Mouse (Mus musculus): ENCODE measurements around the gene Zrsr1. TPM values are rescaled to one million over a fixed set of nuclear protein-coding genes. Genes with fewer than 3 reads are reported as not detected.

Gene Zrsr1
- polyA plus RNA-seq, 1 experiment from 2014 or later: 2.7 TPM

- no peak for DNase-seq (ENCODE audit: low spot score)
- H3K27ac ChIP-seq (replicated peaks; ENCODE audit: low read depth, low read length): no peak overlapping the region
- H3K4me2 ChIP-seq (ENCODE audit: low read depth, severe bottlenecking): no peak overlapping the region
- H3K9ac ChIP-seq (ENCODE audit: low read length): no peak overlapping the region
- 93% methylated on average over 14 of the region's 14 CpGs for WGBS
- no peak overlapping the region for H3K4me3 ChIP-seq (ENCODE audit: low read depth, low read length)
- H3K36me3 ChIP-seq (ENCODE audit: control insufficient read depth, insufficient read depth, low read length): no peaks in the 10 kb centered on the region
- no peaks in the 10 kb centered on the region for H3K27me3 ChIP-seq (ENCODE audit: control insufficient read depth, insufficient read depth, low read length)
- no peaks in the 10 kb centered on the region; the same call in 1 of the 2 replicates for H3K9me3 ChIP-seq (ENCODE audit: control insufficient read depth, low read length)
- no peak for ATAC-seq (ENCODE audit: insufficient number of reproducible peaks, low FRiP score, low TSS enrichment, low read depth)
- H3K4me1 ChIP-seq (ENCODE audit: control insufficient read depth, insufficient read depth, low read length): no peaks in the 10 kb centered on the region
Measured at GRCm38 (mm10) chr11:23020841-23021240, 49.0 kb downstream of the Zrsr1 start.

- Histone ChIP-seq H3K9me3 (ENCODE audit: control insufficient read depth, low read length) (no peaks in the 10 kb centered on the region; the same call in 1 of the 2 replicates), H3K4me3 (ENCODE audit: low read depth, low read length) (no peak overlapping the region), H3K27ac (replicated peaks; ENCODE audit: low read depth, low read length) (no peak overlapping the region), H3K4me1 (ENCODE audit: control insufficient read depth, insufficient read depth, low read length) (no peaks in the 10 kb centered on the region), H3K27me3 (ENCODE audit: control insufficient read depth, insufficient read depth, low read length) (no peaks in the 10 kb centered on the region), H3K36me3 (ENCODE audit: control insufficient read depth, insufficient read depth, low read length) (no peaks in the 10 kb centered on the region), H3K9ac (ENCODE audit: low read length) (no peak overlapping the region), H3K4me2 (ENCODE audit: low read depth, severe bottlenecking) (no peak overlapping the region)
- 97% methylated on average over 2 of the region's 2 CpGs for WGBS
- ATAC-seq (ENCODE audit: insufficient number of reproducible peaks, low FRiP score, low TSS enrichment, low read depth) (no peak), DNase-seq (ENCODE audit: low spot score) (no peak)
Measured at GRCm38 (mm10) chr11:23023155-23023554, 51.4 kb downstream of the Zrsr1 start.

- H3K4me2 ChIP-seq (ENCODE audit: low read depth, severe bottlenecking): no peak overlapping the region
- no peak overlapping the region for H3K27ac ChIP-seq (replicated peaks; ENCODE audit: low read depth, low read length)
- ATAC-seq (ENCODE audit: insufficient number of reproducible peaks, low FRiP score, low TSS enrichment, low read depth): no peak
- no peaks in the 10 kb centered on the region; the same call in 1 of the 2 replicates for H3K9me3 ChIP-seq (ENCODE audit: control insufficient read depth, low read length)
- no peaks in the 10 kb centered on the region for H3K4me1 ChIP-seq (ENCODE audit: control insufficient read depth, insufficient read depth, low read length)
- H3K9ac ChIP-seq (ENCODE audit: low read length): no peak overlapping the region
- H3K4me3 ChIP-seq (ENCODE audit: low read depth, low read length): no peak overlapping the region
- WGBS: 78% methylated on average over 3 of the region's 3 CpGs
- H3K36me3 ChIP-seq (ENCODE audit: control insufficient read depth, insufficient read depth, low read length): no peaks in the 10 kb centered on the region
- DNase-seq (ENCODE audit: low spot score): no peak
- no peaks in the 10 kb centered on the region for H3K27me3 ChIP-seq (ENCODE audit: control insufficient read depth, insufficient read depth, low read length)
Measured at GRCm38 (mm10) chr11:23024169-23024568, 52.4 kb downstream of the Zrsr1 start.

Other genes starting within 250 kb of the Zrsr1 start
- gene B3gnt2, start 111.0 kb upstream of the Zrsr1 start, polyA plus RNA-seq (2014; fragmentation: Nextera tagmentation; extraction: Ambion mirVana): 2.9 and 3.0 TPM in 2 replicates
- gene Gm28048, start 10.1 kb downstream of the Zrsr1 start, polyA plus RNA-seq (2014; fragmentation: Nextera tagmentation; extraction: Ambion mirVana): 5.2 and 6.9 TPM in 2 replicates
- gene Commd1, start 10.4 kb downstream of the Zrsr1 start, polyA plus RNA-seq (2014; fragmentation: Nextera tagmentation; extraction: Ambion mirVana): 405 and 417 TPM in 2 replicates
- gene Cct4, start 18.5 kb downstream of the Zrsr1 start, polyA plus RNA-seq (2014; fragmentation: Nextera tagmentation; extraction: Ambion mirVana): 409 and 417 TPM in 2 replicates
- gene Fam161a, start 35.5 kb downstream of the Zrsr1 start, polyA plus RNA-seq (2014; fragmentation: Nextera tagmentation; extraction: Ambion mirVana): 1.6 and 2.5 TPM in 2 replicates